Mouse (Mus musculus) limb, embryonic 14.5 days (tissue): ENCODE measurements around the gene B4galnt3. TPM values are rescaled to one million over a fixed set of nuclear protein-coding genes. Genes with fewer than 3 reads are reported as not detected.
A peak's percentile ranks its signal among the peaks of the same experiment; 100 is the strongest.

Experiments
- ATAC-seq: fragments of 200-750 bp; cut with Nextera tagmentation; 2 replicates; pipeline ENCODE4 v1.8.0; 2017; ENCODE audit warnings: low read depth, moderate number of reproducible peaks, moderate TSS enrichment; ENCODE audit not compliant: low FRiP score
- DNase-seq: peaks from one replicate; pipeline ENCODE4 v3.0.0-alpha.2; 2015; ENCODE audit warnings: low spot score
- H3K27ac ChIP-seq: fragments of 300-500 bp; sonication (generic); replicated peaks from 2 replicates; pipeline ENCODE4 v1.5.1; 2014; ENCODE audit warnings: low read depth, mild to moderate bottlenecking, low read length, moderate library complexity, mixed read lengths
- H3K27me3 ChIP-seq: fragments of 300-500 bp; sonication (generic); 2 replicates; pipeline ENCODE4 v1.6.1; 2014; ENCODE audit warnings: low read length, mixed read lengths; ENCODE audit not compliant: control insufficient read depth, insufficient read depth
- H3K36me3 ChIP-seq: fragments of 300-500 bp; sonication (generic); 2 replicates; pipeline ENCODE4 v1.6.1; 2014; ENCODE audit warnings: mild to moderate bottlenecking, low read length, moderate library complexity, mixed read lengths; ENCODE audit not compliant: control insufficient read depth, insufficient read depth
- H3K4me1 ChIP-seq: fragments of 300-500 bp; sonication (generic); 2 replicates; pipeline ENCODE4 v1.6.1; 2014; ENCODE audit warnings: antibody characterized with exemption, low read length, mixed read lengths; ENCODE audit not compliant: control insufficient read depth, insufficient read depth
- H3K4me2 ChIP-seq: fragments of 300-500 bp; sonication (generic); replicated peaks from 2 replicates; pipeline ENCODE4 v1.6.1; 2014; ENCODE audit warnings: low read depth, mild to moderate bottlenecking, low read length, moderate library complexity; ENCODE audit not compliant: severe bottlenecking
- H3K4me3 ChIP-seq: fragments of 300-500 bp; sonication (generic); replicated peaks from 2 replicates; pipeline ENCODE4 v1.5.1; 2014; ENCODE audit warnings: low read length
- H3K9ac ChIP-seq: fragments of 300-500 bp; sonication (generic); 2 replicates; pipeline ENCODE4 v1.6.1; 2014; ENCODE audit warnings: mild to moderate bottlenecking, low read depth, low read length, moderate library complexity; ENCODE audit not compliant: severe bottlenecking
- H3K9me3 ChIP-seq: fragments of 300-500 bp; sonication (generic); 2 replicates; pipeline ENCODE4 v1.6.1; 2016; ENCODE audit warnings: low read length; ENCODE audit not compliant: control insufficient read depth
- POLR2A ChIP-seq: fragments of 200-500 bp; IDR thresholded peaks from 2 replicates; pipeline ENCODE4 v1.8.0; 2012; ENCODE audit warnings: inconsistent platforms, mild to moderate bottlenecking, moderate library complexity, borderline replicate concordance; ENCODE audit not compliant: insufficient read depth, insufficient read length; ENCODE audit errors: extremely low read depth
- WGBS: fragments of 180-500 bp; shearing (Covaris S2); extraction: QIAGEN DNeasy Blood & Tissue Kit; methylation state at CpG from one replicate; pipeline ENCODE4 v1.1.7; 2014; 5-methylcytosine and 5-hydroxymethylcytosine counted together
- polyA plus RNA-seq, 2 experiments: library from polyadenylated mRNA; depleted of rRNA in 1 of 2; stranded (reverse) in 1 of 2; unstranded in 1 of 2; fragments of >200 nt; fragmentation: Nextera tagmentation in 1 of 2; extraction: Ambion mirVana in 1 of 2; gene quantifications; 2 replicates each; pipeline versions ENCODE4 v1.2.1 to v1.2.3; 2012 to 2014

B4galnt3 gene
- polyA plus RNA-seq, 2 experiments: 0.37 to 3.7 TPM

DNA sequence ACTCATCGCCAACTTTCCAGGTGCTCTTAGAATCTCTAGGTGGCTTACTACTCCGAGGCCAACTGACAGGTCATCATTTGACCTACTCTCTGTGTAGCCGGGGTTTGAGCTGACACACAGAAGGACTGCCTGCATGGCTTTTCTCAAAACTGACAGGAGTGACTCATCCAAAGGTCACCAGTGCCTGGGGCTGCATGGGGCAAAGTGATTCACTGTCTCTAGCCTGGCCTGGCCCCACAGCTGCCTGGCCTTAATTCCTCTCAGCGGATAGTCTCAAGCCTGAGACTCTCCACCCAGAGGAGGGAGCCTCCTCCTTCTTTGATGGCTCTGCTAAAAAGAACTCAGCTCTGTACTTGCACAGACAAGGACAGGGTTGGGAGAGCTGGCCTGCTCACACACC, 103.4 kb downstream of the B4galnt3 start:
- no peak overlapping the region for H3K4me2 ChIP-seq
- H3K36me3 ChIP-seq: no peaks in the 10 kb centered on the region
- DNase-seq: no peak
- no peak overlapping the region for H3K9ac ChIP-seq
- H3K4me1 ChIP-seq: peaks cover 13% of the 10 kb centered on the region
- no peak for ATAC-seq
- H3K9me3 ChIP-seq: no peaks in the 10 kb centered on the region
- H3K27ac ChIP-seq: no peak overlapping the region
- H3K27me3 ChIP-seq: no peaks in the 10 kb centered on the region
- no peak overlapping the region for H3K4me3 ChIP-seq
- no peak for TF ChIP-seq POLR2A
- WGBS: 41% methylated on average over 4 of the region's 4 CpGs

DNA sequence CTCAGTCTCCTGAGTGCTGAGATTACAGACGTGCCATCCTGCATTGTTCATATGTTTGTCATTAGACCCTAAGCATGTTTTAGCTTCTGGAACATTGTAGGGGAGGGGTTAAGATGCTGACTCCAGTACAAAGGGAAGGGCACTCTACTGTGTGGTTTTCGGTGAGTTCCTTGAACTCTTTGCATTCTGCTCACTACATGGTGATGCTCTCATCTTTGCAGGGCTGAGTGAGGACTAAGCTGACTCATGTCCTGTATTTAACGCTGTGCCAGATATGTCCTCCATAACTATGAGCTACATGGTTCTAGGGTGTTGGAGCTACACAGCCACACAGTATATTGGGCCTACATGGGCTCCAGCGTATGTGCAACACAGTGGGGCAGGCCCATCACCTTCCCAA, 104.0 kb downstream of the B4galnt3 start:
- no peak overlapping the region for H3K27ac ChIP-seq
- H3K4me3 ChIP-seq: no peak overlapping the region
- 84% methylated on average over 4 of the region's 4 CpGs for WGBS

DNA sequence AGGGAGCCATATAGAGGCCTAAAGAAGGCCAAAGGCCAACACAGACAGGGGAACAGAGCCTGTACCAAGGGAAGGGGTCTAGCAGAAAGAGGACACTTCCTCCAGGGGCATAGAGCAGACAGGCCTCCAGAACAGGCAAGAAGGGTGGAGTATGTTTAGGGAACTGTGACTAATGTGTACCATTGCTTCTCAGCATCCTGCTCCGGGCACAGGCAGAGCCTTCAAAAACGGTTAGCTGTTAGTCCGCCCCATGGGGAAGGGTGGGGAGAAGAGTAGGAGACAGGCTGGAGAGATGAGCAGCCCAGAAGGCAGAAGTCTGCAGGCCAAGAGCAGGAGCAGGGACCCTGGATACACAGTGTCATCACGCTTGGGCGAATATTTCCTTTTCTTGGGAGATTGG, 105.1 kb downstream of the B4galnt3 start:
- H3K4me1 ChIP-seq: peaks cover 13% of the 10 kb centered on the region
- no peaks in the 10 kb centered on the region for H3K27me3 ChIP-seq
- no peak overlapping the region for H3K27ac ChIP-seq
- H3K9ac ChIP-seq: no peak overlapping the region
- no peak overlapping the region for H3K4me2 ChIP-seq
- TF ChIP-seq POLR2A: no peak
- no peak overlapping the region for H3K4me3 ChIP-seq
- ATAC-seq (no peak), DNase-seq (no peak)
- H3K36me3 ChIP-seq: no peaks in the 10 kb centered on the region
- 92% methylated on average over 5 of the region's 5 CpGs for WGBS
- H3K9me3 ChIP-seq: no peaks in the 10 kb centered on the region

More for the DNA sequence above, 104.0 kb downstream of the B4galnt3 start:
- peaks cover 13% of the 10 kb centered on the region for H3K4me1 ChIP-seq
- no peak overlapping the region for H3K4me2 ChIP-seq
- no peaks in the 10 kb centered on the region for H3K9me3 ChIP-seq
- ATAC-seq (no peak), DNase-seq (no peak)
- H3K27me3 ChIP-seq: no peaks in the 10 kb centered on the region
- no peak for TF ChIP-seq POLR2A
- no peak overlapping the region for H3K9ac ChIP-seq
- no peaks in the 10 kb centered on the region for H3K36me3 ChIP-seq

DNA sequence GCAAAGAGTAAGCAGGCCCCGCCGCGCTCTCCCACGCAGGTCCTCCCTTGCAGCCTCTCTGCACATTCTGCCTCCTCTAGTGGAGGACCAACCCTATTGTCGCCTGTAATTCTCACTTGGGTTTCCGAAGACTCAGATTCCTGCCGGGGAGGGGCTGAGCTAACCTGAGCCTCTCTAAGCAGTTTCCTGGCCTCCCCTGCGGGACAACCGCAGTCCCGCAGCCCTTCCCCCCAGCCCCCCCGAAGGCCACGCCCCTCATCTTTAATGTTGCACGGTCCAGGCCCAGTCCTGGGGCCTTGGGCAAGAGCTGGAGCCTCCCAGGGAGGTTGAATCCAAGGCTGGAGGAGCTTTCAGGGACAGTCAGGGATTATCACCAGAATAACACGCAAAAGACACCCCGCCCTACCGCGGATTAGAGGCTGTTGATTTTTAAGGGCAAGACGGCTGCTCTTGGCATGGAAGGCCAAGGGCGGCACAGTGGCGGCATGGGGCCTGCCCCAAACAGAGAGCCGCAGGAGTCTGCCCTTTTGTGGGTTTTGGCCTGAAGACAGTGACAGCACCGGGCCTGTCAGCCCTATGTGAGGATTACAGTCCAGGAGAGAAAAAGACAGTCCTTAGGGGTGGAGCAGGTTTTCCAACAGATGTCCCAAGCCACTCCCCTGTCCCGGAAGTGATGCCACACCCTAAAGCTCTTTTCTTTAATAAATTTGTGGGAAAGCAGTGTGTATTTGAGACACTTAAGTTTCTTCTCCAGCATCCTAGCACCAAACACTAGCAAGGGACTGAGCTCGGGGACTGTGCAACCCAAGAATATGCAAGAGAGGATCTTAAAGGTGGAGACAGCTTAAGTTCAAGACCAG, 105.8 kb downstream of the B4galnt3 start:
- H3K27me3 ChIP-seq: no peaks in the 10 kb centered on the region
- DNase-seq (peak; percentile 32), ATAC-seq (peak; percentile 45)
- peaks cover 13% of the 10 kb centered on the region for H3K4me1 ChIP-seq
- H3K27ac ChIP-seq: 0 out of 2 replicates have a peak overlapping the region, but pooled peaks have one; percentile 1
- no peaks in the 10 kb centered on the region for H3K36me3 ChIP-seq
- no peak for TF ChIP-seq POLR2A
- H3K9ac ChIP-seq: peak overlapping the region; percentile 36
- no peaks in the 10 kb centered on the region for H3K9me3 ChIP-seq
- WGBS: 19% methylated on average over 24 of the region's 24 CpGs
- H3K4me3 ChIP-seq: peak overlapping the region; percentile 22; the same call in 1 of the 2 replicates
- H3K4me2 ChIP-seq: peak overlapping the region; percentile 41

DNA sequence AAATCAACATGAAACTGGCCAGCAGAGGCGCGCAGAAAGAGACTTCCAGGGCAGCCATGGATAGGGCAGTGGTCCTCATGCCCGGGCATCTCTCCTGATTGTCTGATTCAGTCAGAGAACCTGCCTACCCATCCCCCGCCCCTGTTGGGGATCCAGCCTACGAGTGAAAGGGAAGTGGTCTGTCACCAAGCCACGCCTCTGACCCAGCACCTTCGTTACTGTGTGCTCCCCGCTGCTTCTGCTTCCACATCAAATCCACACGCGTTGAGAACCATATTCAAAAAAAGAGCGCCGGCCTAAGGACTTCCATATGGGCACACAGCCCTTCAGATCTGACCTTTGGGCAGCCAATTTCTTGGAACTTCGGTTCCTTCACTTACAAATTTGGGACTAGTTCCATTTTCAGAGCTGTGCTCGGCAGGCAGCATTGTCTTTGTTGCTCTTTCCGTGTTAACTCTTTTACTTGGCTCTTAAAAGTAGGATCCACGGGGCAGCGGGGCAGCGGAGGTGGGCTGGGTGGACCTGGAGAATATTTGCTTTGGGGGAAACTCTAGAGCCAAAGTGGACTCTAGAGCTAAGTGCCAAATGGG, 106.7 kb downstream of the B4galnt3 start:
- peak overlapping the region; percentile 41 for H3K4me2 ChIP-seq
- 0 out of 2 replicates have a peak overlapping the region, but pooled peaks have one; percentile 36 for H3K9ac ChIP-seq
- DNase-seq: no peak
- H3K4me1 ChIP-seq: peaks cover 13% of the 10 kb centered on the region
- H3K36me3 ChIP-seq: no peaks in the 10 kb centered on the region
- no peaks in the 10 kb centered on the region for H3K27me3 ChIP-seq
- ATAC-seq: no peak
- H3K4me3 ChIP-seq: peak overlapping the region; percentile 22
- 9% methylated on average over 18 of the region's 18 CpGs for WGBS
- no peak overlapping the region for H3K27ac ChIP-seq
- H3K9me3 ChIP-seq: no peaks in the 10 kb centered on the region
- no peak for TF ChIP-seq POLR2A
